Mouse (Mus musculus): Measurements from ENCODE around the gene Dyrk1a.

Dyrk1a gene

GRCm38 (mm10) chr16:94559282-94559681 is 10.5 kb upstream of the Dyrk1a start:
- DNase-seq (ENCODE audit: low spot score in 2 of 2): no peak

- no peak for DNase-seq (ENCODE audit: low spot score in 2 of 2)
Observed at GRCm38 (mm10) chr16:94559782-94560181, 10.0 kb upstream of the Dyrk1a start.

- DNase-seq (ENCODE audit: low spot score in 2 of 2): no peak
Observed at GRCm38 (mm10) chr16:94560618-94561017, 9.2 kb upstream of the Dyrk1a start.

GRCm38 (mm10) chr16:94566124-94566523 is 3.7 kb upstream of the Dyrk1a start:
- DNase-seq (ENCODE audit: low spot score in 2 of 2): no peak

- DNase-seq (ENCODE audit: low spot score in 2 of 2): no peak
Observed at GRCm38 (mm10) chr16:94566834-94567585, 2.8 kb upstream of the Dyrk1a start.

GRCm38 (mm10) chr16:94567751-94568150 is 2.1 kb upstream of the Dyrk1a start:
- DNase-seq (ENCODE audit: low spot score in 2 of 2): no peak

- peak; percentile 50 to 72 for DNase-seq (ENCODE audit: low spot score in 2 of 2)
Observed at GRCm38 (mm10) chr16:94568335-94569228, 1.2 kb upstream of the Dyrk1a start.

GRCm38 (mm10) chr16:94570361-94571041 is 691 bp downstream of the Dyrk1a start:
- DNase-seq (ENCODE audit: low spot score in 2 of 2): peak; percentile 42 to 44

GRCm38 (mm10) chr16:94571111-94571993 is 1.5 kb downstream of the Dyrk1a start:
- no peak for DNase-seq (ENCODE audit: low spot score in 2 of 2)

- DNase-seq (ENCODE audit: low spot score in 2 of 2): no peak
Observed at GRCm38 (mm10) chr16:94572422-94572821, 2.6 kb downstream of the Dyrk1a start.

GRCm38 (mm10) chr16:94574025-94574717 is 4.4 kb downstream of the Dyrk1a start:
- no peak for DNase-seq (ENCODE audit: low spot score in 2 of 2)

- no peak for DNase-seq (ENCODE audit: low spot score in 2 of 2)
Observed at GRCm38 (mm10) chr16:94574718-94575094, 4.9 kb downstream of the Dyrk1a start.

- no peak for DNase-seq (ENCODE audit: low spot score in 2 of 2)
Observed at GRCm38 (mm10) chr16:94575757-94576156, 5.9 kb downstream of the Dyrk1a start.

- DNase-seq (ENCODE audit: low spot score in 2 of 2): no peak
Observed at GRCm38 (mm10) chr16:94579348-94579747, 9.5 kb downstream of the Dyrk1a start.

- DNase-seq (ENCODE audit: low spot score in 2 of 2): no peak
Observed at GRCm38 (mm10) chr16:94580844-94581405, 11.1 kb downstream of the Dyrk1a start.

GRCm38 (mm10) chr16:94586349-94586990 is 16.7 kb downstream of the Dyrk1a start:
- DNase-seq (ENCODE audit: low spot score in 2 of 2): no peak

GRCm38 (mm10) chr16:94587461-94587860 is 17.7 kb downstream of the Dyrk1a start:
- no peak for DNase-seq (ENCODE audit: low spot score in 2 of 2)

- DNase-seq (ENCODE audit: low spot score in 2 of 2): no peak
Observed at GRCm38 (mm10) chr16:94588171-94588570, 18.4 kb downstream of the Dyrk1a start.

- no peak for DNase-seq (ENCODE audit: low spot score in 2 of 2)
Observed at GRCm38 (mm10) chr16:94588974-94589373, 19.2 kb downstream of the Dyrk1a start.

GRCm38 (mm10) chr16:94589648-94590047 is 19.8 kb downstream of the Dyrk1a start:
- DNase-seq (ENCODE audit: low spot score in 2 of 2): no peak

Data from right cerebral cortex, adult 2 months (tissue).